Mouse (Mus musculus) heart, embryonic 15.5 days (tissue): ENCODE measurements at regions not wholly inside any gene's neighbourhood (a gene's known extent, or its start where the extent isn't known, plus 50 kb on each side); places are given as distances from the start of the nearest gene placed in this dataset.
A peak's percentile ranks its signal among the peaks of the same experiment; 100 is the strongest.

Source experiments
- ATAC-seq: fragments of 200-750 bp; cut with Nextera tagmentation; replicated peaks from 2 replicates; pipeline ENCODE4 v1.8.0; 2017; ENCODE audit warnings: low read depth, moderate TSS enrichment; ENCODE audit not compliant: insufficient number of reproducible peaks, insufficient read depth, low FRiP score
- H3K27ac ChIP-seq: fragments of 300-500 bp; sonication (generic); 2 replicates; pipeline ENCODE4 v1.5.1; 2015; ENCODE audit warnings: mild to moderate bottlenecking, inconsistent platforms
- H3K27me3 ChIP-seq: fragments of 300-500 bp; sonication (generic); 2 replicates; pipeline ENCODE4 v1.6.1; 2015; ENCODE audit warnings: inconsistent platforms
- H3K36me3 ChIP-seq: fragments of 300-500 bp; sonication (generic); 2 replicates; pipeline ENCODE4 v1.6.1; 2015; ENCODE audit warnings: mild to moderate bottlenecking, inconsistent platforms
- H3K4me1 ChIP-seq: fragments of 300-500 bp; sonication (generic); replicated peaks from 2 replicates; pipeline ENCODE4 v1.6.1; 2015; ENCODE audit warnings: inconsistent platforms
- H3K4me2 ChIP-seq: fragments of 300-500 bp; sonication (generic); 2 replicates; pipeline ENCODE4 v1.6.1; 2015; ENCODE audit warnings: inconsistent platforms, mild to moderate bottlenecking, moderate library complexity
- H3K4me3 ChIP-seq: fragments of 300-500 bp; sonication (generic); 2 replicates; pipeline ENCODE4 v1.5.1; 2015; ENCODE audit warnings: mild to moderate bottlenecking, inconsistent platforms
- H3K9ac ChIP-seq: fragments of 300-500 bp; sonication (generic); 2 replicates; pipeline ENCODE4 v1.6.1; 2015; ENCODE audit warnings: mild to moderate bottlenecking, inconsistent platforms
- H3K9me3 ChIP-seq: fragments of 300-500 bp; sonication (generic); replicated peaks from 2 replicates; pipeline ENCODE4 v1.6.1; 2016; ENCODE audit warnings: inconsistent platforms
- WGBS: fragments of 180-500 bp; shearing (Covaris S2); methylation state at CpG from one replicate; pipeline ENCODE4 v1.1.7; 2015; ENCODE audit warnings: mixed read lengths; 5-methylcytosine and 5-hydroxymethylcytosine counted together

DNA sequence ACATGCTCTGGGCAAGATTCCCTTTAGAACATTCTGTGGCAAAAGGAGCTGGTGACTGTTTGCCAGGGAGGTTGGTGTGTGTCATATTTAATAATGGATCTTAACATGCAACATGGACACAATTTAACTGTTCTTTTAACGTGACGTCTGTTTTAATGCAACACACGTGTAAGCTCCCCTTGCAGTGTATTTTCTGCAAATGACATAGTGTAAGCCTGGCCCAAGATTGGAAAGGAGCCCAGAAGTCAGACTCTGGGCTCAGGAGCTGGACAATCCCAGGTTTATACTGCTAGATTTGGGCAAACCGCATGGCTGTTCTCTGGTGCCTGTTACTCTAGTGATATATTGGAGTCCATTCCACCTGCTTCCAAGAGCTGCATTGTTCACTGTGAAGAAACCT lies 106.1 kb upstream of the Frmd6 start:
- H3K27ac ChIP-seq: peak overlapping the region; percentile 14; the same call in 1 of the 2 replicates
- no peaks in the 10 kb centered on the region for H3K36me3 ChIP-seq
- ATAC-seq: no peak
- H3K4me2 ChIP-seq: no peak overlapping the region
- no peak overlapping the region for H3K4me3 ChIP-seq
- no peaks in the 10 kb centered on the region for H3K9me3 ChIP-seq
- H3K9ac ChIP-seq: no peak overlapping the region
- H3K27me3 ChIP-seq: no peaks in the 10 kb centered on the region
- 46% methylated on average over 4 of the region's 4 CpGs for WGBS
- H3K4me1 ChIP-seq: peaks cover 4% of the 10 kb centered on the region; the same call in 1 of the 2 replicates

DNA sequence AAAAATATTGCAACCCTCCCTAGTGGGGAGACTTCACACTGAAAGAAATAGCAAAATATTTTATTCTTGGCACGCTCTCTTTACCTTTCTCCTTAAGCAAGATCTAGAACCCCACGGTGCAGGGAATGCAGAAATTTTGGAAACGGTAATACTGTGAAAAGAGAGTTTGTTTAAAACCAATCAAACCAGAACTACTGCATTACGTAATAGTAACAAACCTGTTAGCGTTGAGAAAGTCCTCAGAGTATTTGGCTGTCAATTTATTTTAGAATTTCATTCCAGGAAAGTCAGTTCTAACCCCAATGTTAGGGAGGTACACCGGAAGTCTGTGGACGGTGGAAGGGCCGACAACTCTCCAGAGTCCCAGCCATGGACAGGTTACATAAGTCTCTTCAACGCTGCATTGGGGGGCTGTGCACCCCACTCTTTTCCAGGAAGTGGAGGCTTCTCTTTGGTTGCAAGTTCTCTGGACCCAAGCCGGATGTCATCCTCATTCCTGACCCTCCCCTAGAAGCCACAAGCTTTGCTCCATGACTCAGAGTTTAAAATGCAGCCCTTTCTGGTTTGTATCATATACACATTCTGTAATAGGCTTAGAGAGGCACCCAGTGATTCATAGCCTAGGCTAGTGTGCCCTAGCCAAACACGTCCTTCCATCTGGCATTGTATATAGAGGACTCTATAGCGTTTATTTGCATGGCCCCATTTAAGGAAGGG lies 105.0 kb upstream of the Frmd6 start:
- ATAC-seq: no peak
- H3K4me2 ChIP-seq: no peak overlapping the region
- H3K9me3 ChIP-seq: no peaks in the 10 kb centered on the region
- no peak overlapping the region for H3K9ac ChIP-seq
- H3K36me3 ChIP-seq: no peaks in the 10 kb centered on the region
- 73% methylated on average over 12 of the region's 12 CpGs for WGBS
- H3K4me3 ChIP-seq: no peak overlapping the region
- no peaks in the 10 kb centered on the region for H3K27me3 ChIP-seq
- H3K4me1 ChIP-seq: peaks cover 4% of the 10 kb centered on the region; the same call in 1 of the 2 replicates
- H3K27ac ChIP-seq: no peak overlapping the region

GRCm38 (mm10) chr12:70725326-70725725 lies 100.0 kb upstream of the Frmd6 start:
- no peak for ATAC-seq
- H3K36me3 ChIP-seq: no peaks in the 10 kb centered on the region
- WGBS: 76% methylated on average over 1 of the region's 1 CpGs

GRCm38 (mm10) chr12:70727496-70728259 lies 97.6 kb upstream of the Frmd6 start:
- ATAC-seq: no peak

More at GRCm38 (mm10) chr12:70725326-70725725, 100.0 kb upstream of the Frmd6 start:
- Histone ChIP-seq H3K4me1 (peaks cover 13% of the 10 kb centered on the region; the same call in 1 of the 2 replicates), H3K9ac (no peak overlapping the region), H3K27ac (no peak overlapping the region), H3K4me2 (no peak overlapping the region), H3K4me3 (no peak overlapping the region), H3K9me3 (no peaks in the 10 kb centered on the region), H3K27me3 (no peaks in the 10 kb centered on the region)

GRCm38 (mm10) chr12:70728407-70728806 lies 96.9 kb upstream of the Frmd6 start:
- Histone ChIP-seq H3K27ac (no peak overlapping the region), H3K36me3 (no peaks in the 10 kb centered on the region), H3K9me3 (no peaks in the 10 kb centered on the region), H3K4me1 (peaks cover 13% of the 10 kb centered on the region; the same call in 1 of the 2 replicates), H3K9ac (no peak overlapping the region), H3K4me3 (no peak overlapping the region), H3K4me2 (no peak overlapping the region), H3K27me3 (no peaks in the 10 kb centered on the region)
- ATAC-seq: no peak
- 93% methylated on average over 1 of the region's 1 CpGs for WGBS

More at GRCm38 (mm10) chr12:70727496-70728259, 97.6 kb upstream of the Frmd6 start:
- no peaks in the 10 kb centered on the region for H3K36me3 ChIP-seq
- no peak overlapping the region for H3K9ac ChIP-seq
- H3K9me3 ChIP-seq: no peaks in the 10 kb centered on the region
- WGBS: 61% methylated on average over 10 of the region's 10 CpGs
- H3K4me2 ChIP-seq: no peak overlapping the region
- H3K4me3 ChIP-seq: no peak overlapping the region
- peak overlapping the region; percentile 21 for H3K27ac ChIP-seq
- H3K4me1 ChIP-seq: peaks cover 13% of the 10 kb centered on the region; the same call in 1 of the 2 replicates
- no peaks in the 10 kb centered on the region for H3K27me3 ChIP-seq

- 43% methylated on average over 6 of the region's 6 CpGs for WGBS
- Histone ChIP-seq H3K27me3 (no peaks in the 10 kb centered on the region), H3K36me3 (no peaks in the 10 kb centered on the region), H3K9ac (no peak overlapping the region), H3K27ac (no peak overlapping the region), H3K4me2 (no peak overlapping the region), H3K4me3 (no peak overlapping the region), H3K9me3 (no peaks in the 10 kb centered on the region), H3K4me1 (peaks cover 13% of the 10 kb centered on the region; the same call in 1 of the 2 replicates)
- no peak for ATAC-seq
Observed at GRCm38 (mm10) chr12:70729961-70730360, 95.4 kb upstream of the Frmd6 start.

GRCm38 (mm10) chr12:70731498-70731897 lies 93.8 kb upstream of the Frmd6 start:
- H3K27me3 ChIP-seq: no peaks in the 10 kb centered on the region
- H3K4me2 ChIP-seq: no peak overlapping the region
- no peak overlapping the region for H3K9ac ChIP-seq
- no peak for ATAC-seq
- no peaks in the 10 kb centered on the region for H3K9me3 ChIP-seq
- no peak overlapping the region for H3K4me3 ChIP-seq
- no peaks in the 10 kb centered on the region for H3K36me3 ChIP-seq
- peaks cover 13% of the 10 kb centered on the region; the same call in 1 of the 2 replicates for H3K4me1 ChIP-seq
- WGBS: 88% methylated on average over 6 of the region's 6 CpGs
- H3K27ac ChIP-seq: no peak overlapping the region

GRCm38 (mm10) chr12:70732591-70732990 lies 92.7 kb upstream of the Frmd6 start:
- H3K9ac ChIP-seq: no peak overlapping the region
- no peak overlapping the region for H3K4me2 ChIP-seq
- H3K4me3 ChIP-seq: no peak overlapping the region
- H3K36me3 ChIP-seq: no peaks in the 10 kb centered on the region
- WGBS: 83% methylated on average over 3 of the region's 3 CpGs
- no peaks in the 10 kb centered on the region for H3K9me3 ChIP-seq
- H3K27me3 ChIP-seq: no peaks in the 10 kb centered on the region
- ATAC-seq: no peak
- H3K27ac ChIP-seq: no peak overlapping the region
- peaks cover 8% of the 10 kb centered on the region; the same call in 1 of the 2 replicates for H3K4me1 ChIP-seq

- WGBS: 62% methylated on average over 3 of the region's 3 CpGs
- Histone ChIP-seq H3K4me2 (no peak overlapping the region), H3K27ac (no peak overlapping the region), H3K4me3 (no peak overlapping the region), H3K36me3 (no peaks in the 10 kb centered on the region), H3K9me3 (no peaks in the 10 kb centered on the region), H3K9ac (no peak overlapping the region), H3K4me1 (no peaks in the 10 kb centered on the region), H3K27me3 (no peaks in the 10 kb centered on the region)
- ATAC-seq: no peak
Observed at GRCm38 (mm10) chr12:70738554-70738953, 86.8 kb upstream of the Frmd6 start.

DNA sequence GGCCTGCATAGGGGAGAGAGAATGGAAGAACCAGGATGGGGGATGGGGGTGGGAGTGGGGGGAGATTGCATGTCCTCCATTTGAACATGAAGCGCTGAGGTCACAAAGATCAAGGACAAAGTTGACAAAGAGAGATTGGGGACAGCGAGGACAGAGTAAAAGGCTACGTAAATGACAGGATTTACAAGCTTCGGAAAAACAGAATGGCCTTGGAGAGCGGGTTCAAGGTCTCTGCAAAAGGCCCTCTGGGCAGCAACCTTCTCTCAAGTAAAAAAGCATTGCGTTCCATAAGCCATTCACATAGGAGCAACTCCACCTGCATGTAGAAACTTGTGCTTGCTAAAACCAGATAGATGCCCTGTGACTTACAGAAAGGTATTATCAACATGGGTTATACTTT lies 86.0 kb upstream of the Frmd6 start:
- H3K27ac ChIP-seq: no peak overlapping the region
- H3K9ac ChIP-seq: no peak overlapping the region
- no peaks in the 10 kb centered on the region for H3K27me3 ChIP-seq
- H3K4me2 ChIP-seq: no peak overlapping the region
- H3K4me1 ChIP-seq: no peaks in the 10 kb centered on the region
- H3K4me3 ChIP-seq: no peak overlapping the region
- H3K9me3 ChIP-seq: no peaks in the 10 kb centered on the region
- no peaks in the 10 kb centered on the region for H3K36me3 ChIP-seq
- WGBS: 87% methylated on average over 6 of the region's 6 CpGs
- ATAC-seq: no peak

GRCm38 (mm10) chr12:70739766-70740165 lies 85.5 kb upstream of the Frmd6 start:
- no peaks in the 10 kb centered on the region for H3K4me1 ChIP-seq
- ATAC-seq: no peak
- H3K9ac ChIP-seq: no peak overlapping the region
- no peak overlapping the region for H3K4me2 ChIP-seq
- no peaks in the 10 kb centered on the region for H3K9me3 ChIP-seq
- 65% methylated on average over 7 of the region's 7 CpGs for WGBS
- H3K27me3 ChIP-seq: no peaks in the 10 kb centered on the region
- no peak overlapping the region for H3K27ac ChIP-seq
- H3K36me3 ChIP-seq: no peaks in the 10 kb centered on the region
- no peak overlapping the region for H3K4me3 ChIP-seq
